Mouse (Mus musculus) CH12.LX (cell line): ENCODE results near the gene Stap2. TPM values are rescaled to one million over a fixed set of nuclear protein-coding genes. Genes with fewer than 3 reads are reported as not detected.

Experiments
- DNase-seq: peaks from one replicate; pipeline ENCODE4 v3.0.0-alpha.2; 2013; ENCODE audit errors: extremely low read depth
- H3K27ac ChIP-seq: 2 replicates; pipeline ENCODE4 v1.5.1; 2012; ENCODE audit warnings: low read depth, mild to moderate bottlenecking, control low read depth, moderate library complexity; ENCODE audit not compliant: insufficient read depth
- H3K27me3 ChIP-seq: replicated peaks from 2 replicates; pipeline ENCODE3; 2012; ENCODE audit warnings: inconsistent platforms
- H3K36me3 ChIP-seq, 2 experiments: replicated peaks in 1 of 2; 2 replicates each; pipeline versions ENCODE3 to v1.6.1; 2012; ENCODE audit warnings: inconsistent platforms in 1 of 2, low read length in 1 of 2, mild to moderate bottlenecking in 1 of 2, mixed read lengths in 1 of 2, moderate library complexity in 1 of 2; ENCODE audit not compliant: control insufficient read depth in 1 of 2, insufficient read depth in 1 of 2
- H3K4me1 ChIP-seq, 2 experiments: 2 replicates each; pipeline ENCODE4 v1.6.1; 2012; ENCODE audit warnings: inconsistent platforms in 1 of 2, moderate library complexity in 1 of 2; ENCODE audit not compliant: insufficient read depth in 2 of 2, control insufficient read depth in 1 of 2
- H3K4me2 ChIP-seq: 2 replicates; pipeline ENCODE4 v1.6.1; 2012; ENCODE audit warnings: low read depth, mild to moderate bottlenecking, control low read depth; ENCODE audit not compliant: poor library complexity, insufficient read depth, severe bottlenecking
- H3K4me3 ChIP-seq, 3 experiments: fragments of 150-350 bp in 1 of 3; sonication (generic) in 1 of 3; replicated peaks in 1 of 3; 2 replicates each; pipeline versions ENCODE3 to v1.5.1; 2011 to 2012; ENCODE audit warnings: low read depth in 2 of 3, low read length in 2 of 3, mild to moderate bottlenecking in 2 of 3, moderate library complexity in 2 of 3, control low read depth in 1 of 3, improper control_type of control experiment in 1 of 3, inconsistent platforms in 1 of 3, mixed read lengths in 1 of 3; ENCODE audit not compliant: poor library complexity in 1 of 3
- H3K79me2 ChIP-seq: replicated peaks from 2 replicates; pipeline ENCODE4 v1.6.1; 2012; ENCODE audit warnings: mild to moderate bottlenecking, moderate library complexity; ENCODE audit not compliant: control insufficient read depth, poor library complexity, insufficient read depth, severe bottlenecking; ENCODE audit errors: extremely low read depth
- H3K9ac ChIP-seq: 2 replicates; pipeline ENCODE4 v1.6.1; 2012; ENCODE audit warnings: low read depth, mild to moderate bottlenecking, control low read depth, moderate library complexity; ENCODE audit not compliant: insufficient read depth
- H3K9me3 ChIP-seq: replicated peaks from 2 replicates; pipeline ENCODE3; 2012; ENCODE audit warnings: low read length, inconsistent platforms, mixed read lengths
- BHLHE40 ChIP-seq: IDR thresholded peaks from 2 replicates; pipeline ENCODE4 v1.6.1; 2011; ENCODE audit warnings: mild to moderate bottlenecking, low read depth, low read length, improper control_type of control experiment
- CHD1 ChIP-seq: IDR thresholded peaks from 2 replicates; pipeline ENCODE4 v1.6.1; 2012; ENCODE audit warnings: low read depth, low read length, improper control_type of control experiment, inconsistent platforms
- GABPA ChIP-seq: IDR thresholded peaks from 2 replicates; pipeline ENCODE4 v1.6.1; 2012; ENCODE audit warnings: low read depth, low read length, improper control_type of control experiment, inconsistent platforms; ENCODE audit not compliant: insufficient replicate concordance
- JUND ChIP-seq: conservative IDR thresholded peaks from 2 replicates; pipeline ENCODE4 v1.6.1; 2011; ENCODE audit warnings: low read depth, low read length, improper control_type of control experiment
- MEF2A ChIP-seq: IDR thresholded peaks from 2 replicates; pipeline ENCODE4 v1.6.1; 2014; ENCODE audit warnings: low read depth, mild to moderate bottlenecking, inconsistent platforms, low read length, improper control_type of control experiment, borderline replicate concordance
- MXI1 ChIP-seq: IDR thresholded peaks from 2 replicates; pipeline ENCODE4 v1.6.1; 2011; ENCODE audit warnings: mild to moderate bottlenecking, low read depth, low read length, improper control_type of control experiment
- MYC ChIP-seq: IDR thresholded peaks from 2 replicates; pipeline ENCODE4 v1.6.1; 2011; ENCODE audit warnings: low read depth, mild to moderate bottlenecking, improper control_type of control experiment, low read length
- NELFE ChIP-seq: IDR thresholded peaks from 2 replicates; pipeline ENCODE4 v1.6.1; 2011; ENCODE audit warnings: low read depth, low read length, improper control_type of control experiment
- PAX5 ChIP-seq: IDR thresholded peaks from 2 replicates; pipeline ENCODE4 v1.6.1; 2012; ENCODE audit warnings: low read length, inconsistent platforms, mixed read lengths
- RCOR1 ChIP-seq: conservative IDR thresholded peaks from 2 replicates; pipeline ENCODE4 v1.6.1; 2012; ENCODE audit warnings: low read depth, mild to moderate bottlenecking, inconsistent platforms, low read length, improper control_type of control experiment
- SIN3A ChIP-seq: IDR thresholded peaks from 2 replicates; pipeline ENCODE4 v1.6.1; 2012; ENCODE audit warnings: low read length, improper control_type of control experiment, inconsistent platforms
- UBTF ChIP-seq: IDR thresholded peaks from 2 replicates; pipeline ENCODE4 v1.6.1; 2012; ENCODE audit warnings: low read depth, mild to moderate bottlenecking, inconsistent platforms, low read length, improper control_type of control experiment, moderate library complexity
- USF1 ChIP-seq: IDR thresholded peaks from 2 replicates; pipeline ENCODE4 v1.6.1; 2014; ENCODE audit warnings: low read depth, mild to moderate bottlenecking, inconsistent platforms, low read length, improper control_type of control experiment
- USF2 ChIP-seq: conservative IDR thresholded peaks from 2 replicates; pipeline ENCODE4 v1.6.1; 2011; ENCODE audit warnings: low read depth, low read length, improper control_type of control experiment
- ZKSCAN1 ChIP-seq: IDR thresholded peaks from 2 replicates; pipeline ENCODE4 v1.6.1; 2012; ENCODE audit warnings: low read depth, inconsistent platforms, low read length, improper control_type of control experiment, borderline replicate concordance
- ZMIZ1 ChIP-seq: IDR thresholded peaks from 2 replicates; pipeline ENCODE4 v1.6.1; 2012; ENCODE audit warnings: low read depth, mild to moderate bottlenecking, inconsistent platforms, low read length, improper control_type of control experiment
- dilution Hi-C: fragments of 300-500 bp; cut with MboI; formaldehyde crosslinking; loops from 2 replicates; pipeline ENCODE4 v1.14.3; 2020; ENCODE audit warnings: low sequenced_read_pairs; ENCODE audit not compliant: extremely low pct_unique_long_range_greater_than_20kb, extremely low pct_ligation_motif_present
- in situ Hi-C: fragments of 300-500 bp; cut with MboI; formaldehyde crosslinking; loops from 3 replicates; pipeline ENCODE4 v1.14.3; 2019; ENCODE audit warnings: low sequenced_read_pairs, low pct_ligation_motif_present, low pct_unique_long_range_greater_than_20kb, mixed read lengths
- polyA plus RNA-seq: library from polyadenylated mRNA; unstranded; fragments of >175 nt; gene quantifications from 2 replicates; pipeline ENCODE4 v1.2.1, GENCODE M21; 2012; ENCODE audit warnings: low read depth; ENCODE audit not compliant: insufficient read length
- total RNA-seq, 2 experiments: library from RNA; depleted of rRNA; stranded (reverse); fragments of 300-350 nt in 1 of 2; fragments of >200 nt in 1 of 2; gene quantifications; 2 replicates each; pipeline ENCODE4 v1.2.3; 2012 to 2014

Stap2 gene
- total and polyA plus RNA-seq, 3 experiments, result 0.51 to 3.2 (median 0.52) TPM

DNA sequence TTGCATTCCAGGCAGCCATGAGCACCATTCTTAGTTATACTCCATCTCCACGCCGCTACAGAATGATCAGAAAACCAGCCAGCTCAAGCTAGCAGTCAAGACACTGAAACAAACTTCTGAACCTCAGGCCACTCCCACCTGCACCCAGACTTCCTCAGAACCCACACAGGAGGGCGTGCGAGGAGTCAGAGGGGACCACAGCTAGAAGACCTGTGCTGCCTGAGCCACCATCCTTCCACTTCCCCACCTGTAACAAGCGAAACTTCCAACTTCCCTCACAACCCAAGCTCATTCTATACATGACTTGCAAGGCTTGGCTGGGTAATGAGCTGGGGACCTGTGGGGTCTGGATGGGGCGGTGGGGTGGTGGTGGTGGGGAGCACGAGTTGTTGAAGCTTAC is 27.4 kb upstream of the Stap2 start:
- H3K9me3 ChIP-seq, result no peaks in the 10 kb centered on the region
- dilution Hi-C loops, result no loop called here
- no peak overlapping the region for H3K9ac ChIP-seq
- peaks cover 19 to 78% of the 10 kb centered on the region in 2 experiments for H3K4me1 ChIP-seq
- TF ChIP-seq UBTF, result no peak
- TF ChIP-seq SIN3A, result no peak; the same call in 1 of the 2 replicates
- TF ChIP-seq USF1, result no peak
- TF ChIP-seq ZMIZ1, result no peak
- no peak for TF ChIP-seq BHLHE40
- TF ChIP-seq NELFE, result no peak
- no peak for TF ChIP-seq MYC
- TF ChIP-seq, all 38 proteins: peak for 0
- DNase-seq, result peak; percentile 48
- Histone ChIP-seq H3K79me2 (peaks cover 75% of the 10 kb centered on the region), H3K27me3 (no peaks in the 10 kb centered on the region), H3K36me3 (peaks cover 31 to 60% of the 10 kb centered on the region in 2 experiments), H3K27ac (peak overlapping the region; percentile 3; the same call in 1 of the 2 replicates), H3K4me3 (no peak overlapping the region), H3K4me2 (peak overlapping the region; percentile 47)
- in situ Hi-C loops, result no loop called here

DNA sequence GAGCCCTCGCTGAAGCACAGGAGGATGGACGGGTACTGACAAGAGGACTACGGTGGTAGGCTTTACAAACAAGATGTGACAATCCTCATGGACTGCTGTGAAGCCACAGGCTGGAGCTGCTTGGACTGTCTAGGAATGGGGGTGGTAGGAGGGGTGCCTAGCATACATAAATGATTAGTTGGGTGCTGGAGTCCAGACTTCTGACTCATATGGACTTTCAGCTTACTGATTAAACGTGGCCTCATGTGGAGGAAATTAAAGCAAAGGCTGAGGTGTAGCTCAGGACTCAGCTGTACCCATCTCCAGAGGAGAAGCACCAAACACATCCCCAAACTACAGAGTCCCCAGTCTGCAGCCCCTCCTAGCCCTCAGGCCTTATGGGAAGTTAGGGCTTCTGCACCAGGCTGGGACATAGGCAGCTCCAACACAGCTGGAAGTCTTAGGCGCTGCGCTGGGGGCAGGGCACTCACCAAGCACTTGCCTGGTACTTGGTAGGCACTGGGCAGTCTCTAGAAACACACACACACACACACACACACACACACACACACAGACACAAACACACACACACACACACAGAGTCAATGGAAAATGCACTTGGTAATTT is 26.8 kb upstream of the Stap2 start:
- Histone ChIP-seq H3K9me3 (no peaks in the 10 kb centered on the region), H3K4me3 (no peak overlapping the region), H3K27me3 (no peaks in the 10 kb centered on the region), H3K79me2 (peaks cover 79% of the 10 kb centered on the region), H3K27ac (no peak overlapping the region)
- TF ChIP-seq JUND, result no peak
- TF ChIP-seq GABPA, result no peak
- no peak for TF ChIP-seq RCOR1
- no peak for TF ChIP-seq ZKSCAN1
- no peak for TF ChIP-seq SIN3A
- no peak for TF ChIP-seq MXI1
- TF ChIP-seq MEF2A, result no peak
- no peak for TF ChIP-seq CHD1
- no peak for TF ChIP-seq MYC
- no peak for TF ChIP-seq USF1
- TF ChIP-seq PAX5, result no peak
- no peak for TF ChIP-seq UBTF
- TF ChIP-seq USF2, result no peak
- TF ChIP-seq, all 38 proteins: peak for 0
- in situ Hi-C loops (no loop called here), dilution Hi-C loops (no loop called here)
- Histone ChIP-seq H3K4me2 (no peak overlapping the region; the same call in 1 of the 2 replicates), H3K9ac (no peak overlapping the region), H3K4me1 (peaks cover 25 to 80% of the 10 kb centered on the region in 2 experiments), H3K36me3 (peaks cover 35 to 66% of the 10 kb centered on the region in 2 experiments)
- DNase-seq, result no peak
